In genomic region chr13:20290412-20290811, GRCm38 (mm10) we compare ENCODE assay signal across 15 mouse cellular contexts.
DNase-seq lines count a peak whose midpoint lies in the region; ATAC-seq and TF ChIP-seq lines count a peak whose summit lies in the region.
"Had no signal": no experiment of that assay in that cellular context is flagged by ENCODE, and none has a peak within 500 bp of the region (broad histone marks: within the 10 kb centered on the region; RNA-seq: fewer than 3 reads in every experiment).

No protein-coding gene starts in this region.

- no peaks in the 10 kb centered on the region for H3K4me1 ChIP-seq in heart, embryonic 12.5 days (replicated peaks)
- H3K4me1 ChIP-seq in midbrain, embryonic 15.5 days, result no peaks in the 10 kb centered on the region
- no peaks in the 10 kb centered on the region for H3K4me1 ChIP-seq in cerebellum, adult 2 months (ENCODE audit: control insufficient read depth, insufficient read depth, low read length)
- H3K4me1 ChIP-seq: heart, embryonic 15.5 days had no signal

- H3K27me3 ChIP-seq in heart, embryonic 12.5 days (replicated peaks), result no peaks in the 10 kb centered on the region
- H3K27me3 ChIP-seq in C2C12 (ENCODE audit: control insufficient read depth, insufficient read depth, insufficient read length), result no peaks in the 10 kb centered on the region
- H3K27me3 ChIP-seq in midbrain, embryonic 15.5 days (replicated peaks), result no peaks in the 10 kb centered on the region
- no peaks in the 10 kb centered on the region for H3K27me3 ChIP-seq in cerebellum, adult 2 months (ENCODE audit: control insufficient read depth, insufficient read depth, low read length)
- H3K27me3 ChIP-seq: heart, embryonic 15.5 days had no signal

- no peak overlapping the region for H3K4me3 ChIP-seq in heart, embryonic 12.5 days
- no peak overlapping the region for H3K4me3 ChIP-seq in C2C12 (ENCODE audit: insufficient read depth, poor library complexity, severe bottlenecking)
- no peak overlapping the region for H3K4me3 ChIP-seq in midbrain, embryonic 15.5 days
- no peak overlapping the region for H3K4me3 ChIP-seq in cerebellum, adult 2 months (replicated peaks; ENCODE audit: insufficient read depth, low read depth, low read length)
- H3K4me3 ChIP-seq: erythroblast, embryonic 14.5 days; heart, embryonic 15.5 days had no signal

- H3K36me3 ChIP-seq in heart, embryonic 12.5 days, result no peaks in the 10 kb centered on the region
- H3K36me3 ChIP-seq in C2C12 (ENCODE audit: control insufficient read depth, insufficient read depth), result no peaks in the 10 kb centered on the region
- no peaks in the 10 kb centered on the region for H3K36me3 ChIP-seq in midbrain, embryonic 15.5 days (replicated peaks)
- H3K36me3 ChIP-seq: heart, embryonic 15.5 days had no signal

- 76% methylated on average over 10 of the region's 10 CpGs for WGBS in heart, embryonic 12.5 days
- WGBS in midbrain, embryonic 15.5 days, result 85% methylated on average over 10 of the region's 10 CpGs
- WGBS in cerebellum, adult 2 months, result 79% methylated on average over 10 of the region's 10 CpGs

- TF ChIP-seq POLR2A in cerebellum, adult 2 months (IDR thresholded peaks at IDR 0.05; ENCODE audit: borderline replicate concordance, insufficient read depth, low read length), result no peak

- TF ChIP-seq CTCF in C2C12 (IDR thresholded peaks at IDR 0.05; ENCODE audit: control insufficient read depth, insufficient read depth, insufficient read length), result no peak
- TF ChIP-seq CTCF in cerebellum, adult 2 months (IDR thresholded peaks at IDR 0.05; ENCODE audit: borderline replicate concordance, insufficient read depth, low read depth, low read length), result no peak

- H3K4me2 ChIP-seq in heart, embryonic 12.5 days, result no peak overlapping the region
- H3K4me2 ChIP-seq in midbrain, embryonic 15.5 days, result no peak overlapping the region
- H3K4me2 ChIP-seq: heart, embryonic 15.5 days; liver, embryonic 11.5 days had no signal

- ATAC-seq in heart, embryonic 12.5 days (ENCODE audit: insufficient number of reproducible peaks, low FRiP score), result no peak
- ATAC-seq in midbrain, embryonic 15.5 days (replicated peaks), result no peak
- ATAC-seq: CD4-positive, CD25-positive, alpha-beta regulatory T cell, adult 4 months had no signal

- DNase-seq in heart, adult 11 months, result peak; percentile 98
- DNase-seq in fat pad, adult 2 months (ENCODE audit: extremely low read depth, low read depth, low spot score), result peak; percentile 34
- peak; percentile 54 for DNase-seq in lung, postnatal 25 days (ENCODE audit: low spot score)
- no peak for DNase-seq in cerebellum, adult 2 months
- no peak for DNase-seq in thymus, postnatal 36 days
- DNase-seq: cerebellum, postnatal 36 days; kidney, postnatal 10 days; thymus, postnatal 25 days had no signal

- H3ac ChIP-seq in C2C12 (ENCODE audit: control insufficient read depth, insufficient read length, low read depth), result no peak overlapping the region

- H3K9ac ChIP-seq in heart, embryonic 12.5 days, result no peak overlapping the region
- H3K9ac ChIP-seq in midbrain, embryonic 15.5 days, result no peak overlapping the region
- H3K9ac ChIP-seq: heart, embryonic 15.5 days had no signal

- H3K79me2 ChIP-seq in C2C12 (ENCODE audit: control insufficient read depth, insufficient read depth), result no peaks in the 10 kb centered on the region

- H3K79me3 ChIP-seq in C2C12 (ENCODE audit: low read depth), result no peaks in the 10 kb centered on the region

- no peak overlapping the region for H3K27ac ChIP-seq in heart, embryonic 12.5 days (ENCODE audit: poor library complexity, severe bottlenecking)
- H3K27ac ChIP-seq in midbrain, embryonic 15.5 days, result no peak overlapping the region
- H3K27ac ChIP-seq in cerebellum, adult 2 months (ENCODE audit: insufficient read depth, low read length), result no peak overlapping the region
- H3K27ac ChIP-seq: heart, embryonic 15.5 days had no signal

- no peaks in the 10 kb centered on the region for H3K9me3 ChIP-seq in heart, embryonic 12.5 days (replicated peaks)
- no peaks in the 10 kb centered on the region for H3K9me3 ChIP-seq in midbrain, embryonic 15.5 days
- H3K9me3 ChIP-seq: heart, embryonic 15.5 days had no signal

TF ChIP-seq in C2C12, 6 proteins besides CTCF, POLR2A, EP300 and RAD21:
- TF ChIP-seq FOSL1 (IDR thresholded peaks at IDR 0.05; ENCODE audit: insufficient read depth, low read length, poor library complexity, severe bottlenecking) (no peak), CEBPB (IDR thresholded peaks at IDR 0.05; ENCODE audit: low read depth) (peak; percentile 83)

Comparison
In these comparisons a context has a peak if more than half of its experiments do, and no peak if none do; other contexts are left out.
1. DNase-seq: peak in heart, adult 11 months (single experiment), fat pad, adult 2 months (single experiment) and lung, postnatal 25 days (single experiment); none in cerebellum, adult 2 months (0 of 2) and thymus, postnatal 36 days (0 of 2).